ENCODE assay signal across 15 mouse cellular contexts in the genomic region with DNA sequence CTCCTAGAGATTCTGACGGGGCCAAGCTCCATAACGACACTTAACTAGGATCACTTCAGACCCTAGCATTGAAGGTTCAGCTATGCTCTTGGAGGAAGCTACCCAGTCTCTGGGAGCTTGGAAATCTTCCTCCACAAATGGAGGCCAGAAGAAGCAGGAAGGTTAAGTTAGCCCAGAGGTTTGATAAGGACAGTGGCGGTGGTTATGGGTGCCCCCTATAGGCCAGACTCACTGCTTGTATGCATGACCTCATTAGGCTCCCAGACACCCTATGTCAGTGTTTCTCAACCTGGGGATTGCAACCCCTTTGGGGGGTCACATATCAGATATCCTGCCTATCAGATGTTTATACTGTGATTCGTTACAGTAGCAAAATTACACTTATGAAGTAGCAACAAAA. TPM values are rescaled to one million over a fixed set of nuclear protein-coding genes. Genes with fewer than 3 reads are reported as not detected.
DNase-seq lines count a peak whose midpoint lies in the region; ATAC-seq and TF ChIP-seq lines count a peak whose summit lies in the region.
"Had no signal": no experiment of that assay in that cellular context is flagged by ENCODE, and none has a peak within 500 bp of the region (broad histone marks: within the 10 kb centered on the region; RNA-seq: fewer than 3 reads in every experiment).

No protein-coding gene starts in this region.

- H3K4me3 ChIP-seq in heart, adult 2 months = no peak overlapping the region
- no peak overlapping the region for H3K4me3 ChIP-seq in midbrain, postnatal 0 days (ENCODE audit: low read depth, low read length)
- no peak overlapping the region for H3K4me3 ChIP-seq in midbrain, embryonic 14.5 days (replicated peaks; ENCODE audit: low read depth, low read length)
- no peak overlapping the region for H3K4me3 ChIP-seq in embryonic facial prominence, embryonic 10.5 days
- H3K4me3 ChIP-seq: midbrain, embryonic 12.5 days had no signal

- peaks cover 7% of the 10 kb centered on the region; the same call in 1 of the 2 replicates for H3K27me3 ChIP-seq in heart, adult 2 months (ENCODE audit: control insufficient read depth, insufficient read depth, low read length)
- peaks cover 4% of the 10 kb centered on the region; the same call in 1 of the 2 replicates for H3K27me3 ChIP-seq in midbrain, postnatal 0 days (ENCODE audit: insufficient read depth, low read length)
- H3K27me3 ChIP-seq in midbrain, embryonic 14.5 days (ENCODE audit: control insufficient read depth, insufficient read depth, low read length) = peaks cover 30% of the 10 kb centered on the region
- peaks cover 50% of the 10 kb centered on the region for H3K27me3 ChIP-seq in embryonic facial prominence, embryonic 10.5 days (replicated peaks; ENCODE audit: low read depth, poor library complexity, severe bottlenecking)

- no peak for TF ChIP-seq EP300 in heart, adult 2 months (IDR thresholded peaks at IDR 0.05; ENCODE audit: insufficient read depth, low read depth, low read length)

- TF ChIP-seq CTCF in heart, adult 2 months (IDR thresholded peaks at IDR 0.05) = peak; percentile 34
- peak; percentile 32 for TF ChIP-seq CTCF in midbrain, postnatal 0 days (IDR thresholded peaks at IDR 0.05)

- DNase-seq in heart, adult 2 months = no peak
- no peak for DNase-seq in heart, postnatal 4 days
- no peak for DNase-seq in midbrain, postnatal 0 days (ENCODE audit: low spot score)
- no peak for DNase-seq in midbrain, embryonic 14.5 days
- peak; percentile 69 for DNase-seq in thymus, postnatal 14 days
- DNase-seq in embryonic facial prominence, embryonic 10.5 days (ENCODE audit: low spot score) = no peak
- DNase-seq in layer of hippocampus, postnatal 36 days = no peak
- DNase-seq: adrenal gland, adult 8-10 months; cerebellum, adult 9-10 months; heart, postnatal 14 days; kidney, adult 8-10 months; liver had no signal

- H3K79me2 ChIP-seq in heart, adult 2 months (replicated peaks; ENCODE audit: control insufficient read depth, insufficient read depth, low read length) = no peaks in the 10 kb centered on the region

- no peak overlapping the region for H3K27ac ChIP-seq in heart, adult 2 months
- no peak overlapping the region for H3K27ac ChIP-seq in midbrain, postnatal 0 days (ENCODE audit: low read depth, low read length)
- no peak overlapping the region for H3K27ac ChIP-seq in midbrain, embryonic 14.5 days (replicated peaks; ENCODE audit: low read depth, low read length)
- no peak overlapping the region for H3K27ac ChIP-seq in embryonic facial prominence, embryonic 10.5 days (replicated peaks)
- H3K27ac ChIP-seq: midbrain, embryonic 12.5 days had no signal

- H3K36me3 ChIP-seq in heart, adult 2 months (ENCODE audit: control insufficient read depth, insufficient read depth, low read length) = no peaks in the 10 kb centered on the region
- no peaks in the 10 kb centered on the region for H3K36me3 ChIP-seq in midbrain, postnatal 0 days (ENCODE audit: insufficient read depth, low read length)
- H3K36me3 ChIP-seq in midbrain, embryonic 14.5 days (ENCODE audit: control insufficient read depth, insufficient read depth, low read length) = no peaks in the 10 kb centered on the region
- no peaks in the 10 kb centered on the region for H3K36me3 ChIP-seq in embryonic facial prominence, embryonic 10.5 days (replicated peaks)
- H3K36me3 ChIP-seq: midbrain, embryonic 12.5 days had no signal

- no peak for ATAC-seq in midbrain, postnatal 0 days (ENCODE audit: low FRiP score)
- ATAC-seq in midbrain, embryonic 14.5 days (ENCODE audit: low FRiP score, low TSS enrichment) = no peak
- peak; percentile 34 for ATAC-seq in common myeloid progenitor, adult 5-6 weeks (replicated peaks; ENCODE audit: low read depth, poor library complexity, severe bottlenecking)

- H3K4me2 ChIP-seq in midbrain, postnatal 0 days (ENCODE audit: low read depth, low read length, poor library complexity, severe bottlenecking) = no peak overlapping the region
- no peak overlapping the region for H3K4me2 ChIP-seq in midbrain, embryonic 14.5 days (ENCODE audit: low read length)
- H3K4me2 ChIP-seq: midbrain, embryonic 12.5 days had no signal

- no peak for TF ChIP-seq POLR2A in heart, adult 2 months (IDR thresholded peaks at IDR 0.05; ENCODE audit: insufficient read depth, low read depth, low read length)

- H3K4me1 ChIP-seq in heart, adult 2 months (ENCODE audit: control insufficient read depth, insufficient read depth, low read length) = no peaks in the 10 kb centered on the region; the same call in 1 of the 2 replicates
- no peaks in the 10 kb centered on the region for H3K4me1 ChIP-seq in midbrain, postnatal 0 days (ENCODE audit: insufficient read depth, low read length)
- H3K4me1 ChIP-seq in midbrain, embryonic 14.5 days (ENCODE audit: control insufficient read depth, insufficient read depth, low read length) = peaks cover 18% of the 10 kb centered on the region; the same call in 1 of the 2 replicates
- peaks cover 31% of the 10 kb centered on the region for H3K4me1 ChIP-seq in embryonic facial prominence, embryonic 10.5 days

- intact Hi-C loops in heart, adult 2 months (cut with DNase I) = no loop called here

- H3K9ac ChIP-seq in heart, adult 2 months (ENCODE audit: low read depth, low read length) = no peak overlapping the region
- H3K9ac ChIP-seq in midbrain, postnatal 0 days (replicated peaks; ENCODE audit: low read length, poor library complexity, severe bottlenecking) = no peak overlapping the region
- H3K9ac ChIP-seq in midbrain, embryonic 14.5 days (replicated peaks; ENCODE audit: low read length) = no peak overlapping the region
- H3K9ac ChIP-seq: midbrain, embryonic 12.5 days had no signal

- 58% methylated on average over 4 of the region's 4 CpGs for WGBS in heart, adult 2 months
- WGBS in midbrain, postnatal 0 days = 66% methylated on average over 4 of the region's 4 CpGs
- WGBS in midbrain, embryonic 14.5 days = 67% methylated on average over 4 of the region's 4 CpGs
- WGBS in embryonic facial prominence, embryonic 10.5 days = 58% methylated on average over 4 of the region's 4 CpGs

- H3K9me3 ChIP-seq in midbrain, postnatal 0 days (ENCODE audit: low read length) = no peaks in the 10 kb centered on the region
- H3K9me3 ChIP-seq in midbrain, embryonic 14.5 days (ENCODE audit: control insufficient read depth, low read length) = no peaks in the 10 kb centered on the region
- no peaks in the 10 kb centered on the region for H3K9me3 ChIP-seq in embryonic facial prominence, embryonic 10.5 days
- H3K9me3 ChIP-seq: midbrain, embryonic 12.5 days had no signal

RNA-seq across cellular contexts. Expression of a gene that starts 2.8 kb away (rescaled TPM):
- under 1 TPM in 1 of 2 experiments, not detected in 1; 0.21 TPM for total RNA-seq in heart, adult 2 months (2021)
- 0.06 TPM in 1 of 2 replicates, not detected in the other for polyA plus RNA-seq in heart, adult 2 months (2012; rRNA removed)
- total RNA-seq in heart, postnatal 4 days (2021) = not detected
- total RNA-seq in midbrain, postnatal 0 days (2014; rRNA removed) = 6.2 and 9.3 TPM in 2 replicates
- 4.9 and 6.2 TPM in 2 replicates for polyA plus RNA-seq in midbrain, postnatal 0 days (2015; fragmentation: Nextera tagmentation; extraction: Ambion mirVana)
- polyA plus RNA-seq in midbrain, embryonic 14.5 days (2014; fragmentation: Nextera tagmentation; extraction: Ambion mirVana) = 2.7 and 3.8 TPM in 2 replicates
- not detected in 2 replicates for total RNA-seq in common myeloid progenitor, adult 5-6 weeks (2017)
- 0.49 and 0.67 TPM in 2 replicates for polyA plus RNA-seq in embryonic facial prominence, embryonic 10.5 days (2016; fragmentation: Nextera tagmentation; extraction: Ambion mirVana)
- total RNA-seq in layer of hippocampus, postnatal 36 days (2021) = 10 to 100 TPM; 42.8 to 44.2 TPM
- total RNA-seq: heart, postnatal 14 days; neutrophil, adult 5-6 weeks had no signal

RNA-seq across cellular contexts. Expression of a gene that starts 12.0 kb away (rescaled TPM):
- total RNA-seq in heart, adult 2 months (2021) = 10 to 100 TPM; 31.8 to 36.4 TPM
- polyA plus RNA-seq in heart, adult 2 months (2012; rRNA removed) = 27.6 and 38.5 TPM in 2 replicates
- 10 to 100 TPM; 28.5 to 28.6 TPM for total RNA-seq in heart, postnatal 4 days (2021)
- total RNA-seq in midbrain, postnatal 0 days (2014; rRNA removed) = 52.6 and 67.5 TPM in 2 replicates
- polyA plus RNA-seq in midbrain, postnatal 0 days (2015; fragmentation: Nextera tagmentation; extraction: Ambion mirVana) = 64.9 and 70.3 TPM in 2 replicates
- polyA plus RNA-seq in midbrain, embryonic 14.5 days (2014; fragmentation: Nextera tagmentation; extraction: Ambion mirVana) = 67.2 and 76.6 TPM in 2 replicates
- 33.8 and 35.9 TPM in 2 replicates for total RNA-seq in common myeloid progenitor, adult 5-6 weeks (2017)
- 23.6 and 24.9 TPM in 2 replicates for polyA plus RNA-seq in embryonic facial prominence, embryonic 10.5 days (2016; fragmentation: Nextera tagmentation; extraction: Ambion mirVana)
- total RNA-seq in layer of hippocampus, postnatal 36 days (2021) = 10 to 100 TPM; 46.0 to 46.8 TPM

RNA-seq across cellular contexts. Expression of a gene that starts 36.7 kb away (rescaled TPM):
- 10 to 100 TPM; 27.1 to 30.8 TPM for total RNA-seq in heart, adult 2 months (2021)
- 23.2 and 32.0 TPM in 2 replicates for polyA plus RNA-seq in heart, adult 2 months (2012; rRNA removed)
- 10 to 100 TPM; 14.2 to 16.5 TPM for total RNA-seq in heart, postnatal 4 days (2021)
- 18.0 and 21.3 TPM in 2 replicates for total RNA-seq in midbrain, postnatal 0 days (2014; rRNA removed)
- 27.3 and 29.1 TPM in 2 replicates for polyA plus RNA-seq in midbrain, postnatal 0 days (2015; fragmentation: Nextera tagmentation; extraction: Ambion mirVana)
- 32.2 and 35.4 TPM in 2 replicates for polyA plus RNA-seq in midbrain, embryonic 14.5 days (2014; fragmentation: Nextera tagmentation; extraction: Ambion mirVana)
- 9.7 and 12.5 TPM in 2 replicates for total RNA-seq in common myeloid progenitor, adult 5-6 weeks (2017)
- polyA plus RNA-seq in embryonic facial prominence, embryonic 10.5 days (2016; fragmentation: Nextera tagmentation; extraction: Ambion mirVana) = 31.3 and 33.0 TPM in 2 replicates
- total RNA-seq in layer of hippocampus, postnatal 36 days (2021) = 10 to 100 TPM; 18.3 to 25.3 TPM
